Mouse (Mus musculus): ENCODE data around the gene Tsc22d4. TPM values are rescaled to one million over a fixed set of nuclear protein-coding genes. Genes with fewer than 3 reads are reported as not detected.
A peak's percentile ranks its signal among the peaks of the same experiment; 100 is the strongest.

The Tsc22d4 gene
- polyA plus RNA-seq, 1 experiment: 48.1 TPM

GRCm38 (mm10) chr5:137757887-137758286 lies 12.4 kb downstream of the Tsc22d4 start:
- Histone ChIP-seq H3ac (ENCODE audit: control insufficient read depth, insufficient read length) (no peak overlapping the region), H3K79me2 (ENCODE audit: control insufficient read depth, insufficient read depth) (no peaks in the 10 kb centered on the region), H3K27me3 (ENCODE audit: control insufficient read depth, insufficient read depth, insufficient read length) (no peaks in the 10 kb centered on the region), H3K4me2 (ENCODE audit: low read depth) (no peak overlapping the region), H3K36me3 (ENCODE audit: control insufficient read depth, insufficient read depth) (no peaks in the 10 kb centered on the region), H3K4me3 (no peak overlapping the region)
- TF ChIP-seq POLR2A (IDR thresholded peaks at IDR 0.05; ENCODE audit: insufficient read length, low read depth): no peak
- no peak for TF ChIP-seq USF1 (IDR thresholded peaks at IDR 0.05; ENCODE audit: low read depth)
- no peak for TF ChIP-seq MYOD1 (IDR thresholded peaks at IDR 0.05; ENCODE audit: control insufficient read depth in 1 of 3, insufficient read length in 2 of 3, low read depth in 2 of 3)
- TF ChIP-seq MYOG (IDR thresholded peaks at IDR 0.05; ENCODE audit: control insufficient read depth in 1 of 3, insufficient read depth in 1 of 3, insufficient read length in 2 of 3, low read depth in 2 of 3): no peak
- no peak for TF ChIP-seq TCF3 (IDR thresholded peaks at IDR 0.05; ENCODE audit: insufficient read length, low read depth)
- no peak for TF ChIP-seq REST (IDR thresholded peaks at IDR 0.05; ENCODE audit: insufficient read depth, insufficient read length)
- TF ChIP-seq TCF12 (IDR thresholded peaks at IDR 0.05; ENCODE audit: insufficient read depth, poor library complexity, severe bottlenecking): no peak
- TF ChIP-seq POLR2AphosphoS2 (IDR thresholded peaks at IDR 0.05; ENCODE audit: insufficient read length, low read depth): no peak
- TF ChIP-seq SRF (IDR thresholded peaks at IDR 0.05; ENCODE audit: control insufficient read depth, insufficient read length, low read depth): no peak
- no peak for TF ChIP-seq MAX (IDR thresholded peaks at IDR 0.05; ENCODE audit: low read depth)
- TF ChIP-seq E2F4 (IDR thresholded peaks at IDR 0.05; ENCODE audit: insufficient read depth): no peak
- no peak for TF ChIP-seq CEBPB (IDR thresholded peaks at IDR 0.05; ENCODE audit: insufficient read depth, poor library complexity, severe bottlenecking)

DNA sequence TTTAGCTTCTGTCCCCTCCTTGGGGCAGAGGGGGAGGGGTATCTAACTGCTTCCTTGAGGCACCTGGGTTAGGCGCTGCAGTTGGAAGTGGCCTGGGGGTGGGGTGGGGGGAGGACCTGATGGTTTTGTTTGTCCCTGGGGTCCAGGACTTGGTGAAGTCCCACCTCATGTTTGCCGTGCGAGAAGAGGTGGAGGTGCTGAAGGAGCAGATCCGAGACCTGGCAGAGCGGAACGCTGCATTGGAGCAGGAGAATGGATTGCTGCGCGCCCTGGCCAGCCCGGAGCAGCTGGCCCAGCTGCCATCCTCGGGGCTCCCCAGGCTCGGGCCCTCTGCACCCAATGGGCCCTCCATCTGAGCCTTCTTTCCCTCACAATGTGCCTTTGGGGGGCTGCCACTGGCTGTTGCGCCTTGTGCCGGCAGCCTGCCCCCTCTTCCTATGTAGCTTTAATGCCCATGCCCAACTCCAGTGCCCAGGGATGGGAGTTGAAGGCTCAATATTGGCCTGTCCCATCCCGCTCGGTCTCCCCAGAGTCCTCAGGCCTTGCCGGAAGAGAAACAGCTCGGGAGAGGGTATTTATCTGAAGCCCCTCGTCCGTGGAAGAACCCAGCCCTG lies 13.5 kb downstream of the Tsc22d4 start:
- H3K4me3 ChIP-seq: no peak overlapping the region
- H3K36me3 ChIP-seq (ENCODE audit: control insufficient read depth, insufficient read depth): no peaks in the 10 kb centered on the region
- no peaks in the 10 kb centered on the region for H3K79me2 ChIP-seq (ENCODE audit: control insufficient read depth, insufficient read depth)
- H3ac ChIP-seq (ENCODE audit: control insufficient read depth, insufficient read length): no peak overlapping the region
- H3K27me3 ChIP-seq (ENCODE audit: control insufficient read depth, insufficient read depth, insufficient read length): no peaks in the 10 kb centered on the region
- TF ChIP-seq USF1 (IDR thresholded peaks at IDR 0.05; ENCODE audit: low read depth) (no peak), TCF3 (IDR thresholded peaks at IDR 0.05; ENCODE audit: insufficient read length, low read depth) (no peak), CEBPB (IDR thresholded peaks at IDR 0.05; ENCODE audit: insufficient read depth, poor library complexity, severe bottlenecking) (no peak), MYOG (IDR thresholded peaks at IDR 0.05; ENCODE audit: control insufficient read depth in 1 of 3, insufficient read depth in 1 of 3, insufficient read length in 2 of 3, low read depth in 2 of 3) (no peak), POLR2A (IDR thresholded peaks at IDR 0.05; ENCODE audit: insufficient read length, low read depth) (no peak), REST (IDR thresholded peaks at IDR 0.05; ENCODE audit: insufficient read depth, insufficient read length) (no peak), MYOD1 (IDR thresholded peaks at IDR 0.05; ENCODE audit: control insufficient read depth in 1 of 3, insufficient read length in 2 of 3, low read depth in 2 of 3) (no peak), MAX (IDR thresholded peaks at IDR 0.05; ENCODE audit: low read depth) (no peak), POLR2AphosphoS2 (IDR thresholded peaks at IDR 0.05; ENCODE audit: insufficient read length, low read depth) (no peak), SRF (IDR thresholded peaks at IDR 0.05; ENCODE audit: control insufficient read depth, insufficient read length, low read depth) (no peak), E2F4 (IDR thresholded peaks at IDR 0.05; ENCODE audit: insufficient read depth) (no peak), TCF12 (IDR thresholded peaks at IDR 0.05; ENCODE audit: insufficient read depth, poor library complexity, severe bottlenecking) (no peak)
- H3K4me2 ChIP-seq (ENCODE audit: low read depth): no peak overlapping the region

DNA sequence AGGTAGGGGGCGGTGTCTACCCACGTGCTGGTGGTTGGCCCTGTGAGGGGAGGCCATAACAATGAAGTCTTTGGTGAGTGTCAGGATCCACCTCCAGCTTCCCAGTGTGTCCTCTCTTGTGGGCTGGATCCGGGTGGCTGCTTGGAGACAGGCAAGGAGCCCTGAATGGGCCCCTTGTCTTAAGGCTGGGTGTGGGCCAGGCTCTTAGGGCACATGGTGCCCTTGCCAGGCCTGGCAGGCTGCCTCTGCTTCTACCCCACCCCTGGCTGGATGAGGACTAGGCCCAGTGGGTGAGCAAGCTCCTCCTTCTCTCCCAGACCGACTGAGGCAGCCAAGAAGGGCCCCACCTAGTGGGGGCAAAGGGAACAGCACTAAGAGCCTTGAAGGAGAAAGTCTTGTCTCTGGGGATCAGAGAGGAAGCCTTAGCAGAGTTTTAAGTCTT lies 14.5 kb downstream of the Tsc22d4 start:
- no peak for TF ChIP-seq REST (IDR thresholded peaks at IDR 0.05; ENCODE audit: insufficient read depth, insufficient read length)
- TF ChIP-seq POLR2AphosphoS2 (IDR thresholded peaks at IDR 0.05; ENCODE audit: insufficient read length, low read depth): no peak
- TF ChIP-seq TCF3 (IDR thresholded peaks at IDR 0.05; ENCODE audit: insufficient read length, low read depth): no peak
- TF ChIP-seq TCF12 (IDR thresholded peaks at IDR 0.05; ENCODE audit: insufficient read depth, poor library complexity, severe bottlenecking): no peak
- TF ChIP-seq SRF (IDR thresholded peaks at IDR 0.05; ENCODE audit: control insufficient read depth, insufficient read length, low read depth): no peak
- no peak for TF ChIP-seq USF1 (IDR thresholded peaks at IDR 0.05; ENCODE audit: low read depth)
- no peak for TF ChIP-seq POLR2A (IDR thresholded peaks at IDR 0.05; ENCODE audit: insufficient read length, low read depth)
- no peak for TF ChIP-seq MAX (IDR thresholded peaks at IDR 0.05; ENCODE audit: low read depth)
- TF ChIP-seq MYOD1 (IDR thresholded peaks at IDR 0.05; ENCODE audit: control insufficient read depth in 1 of 3, insufficient read length in 2 of 3, low read depth in 2 of 3): no peak
- no peak for TF ChIP-seq CEBPB (IDR thresholded peaks at IDR 0.05; ENCODE audit: insufficient read depth, poor library complexity, severe bottlenecking)
- no peak for TF ChIP-seq E2F4 (IDR thresholded peaks at IDR 0.05; ENCODE audit: insufficient read depth)
- TF ChIP-seq MYOG (IDR thresholded peaks at IDR 0.05; ENCODE audit: control insufficient read depth in 1 of 3, insufficient read depth in 1 of 3, insufficient read length in 2 of 3, low read depth in 2 of 3): no peak
- Histone ChIP-seq H3ac (ENCODE audit: control insufficient read depth, insufficient read length) (no peak overlapping the region), H3K4me2 (ENCODE audit: low read depth) (peak overlapping the region; percentile 45), H3K79me2 (ENCODE audit: control insufficient read depth, insufficient read depth) (no peaks in the 10 kb centered on the region), H3K27me3 (ENCODE audit: control insufficient read depth, insufficient read depth, insufficient read length) (no peaks in the 10 kb centered on the region), H3K4me3 (no peak overlapping the region), H3K36me3 (ENCODE audit: control insufficient read depth, insufficient read depth) (no peaks in the 10 kb centered on the region)

DNA sequence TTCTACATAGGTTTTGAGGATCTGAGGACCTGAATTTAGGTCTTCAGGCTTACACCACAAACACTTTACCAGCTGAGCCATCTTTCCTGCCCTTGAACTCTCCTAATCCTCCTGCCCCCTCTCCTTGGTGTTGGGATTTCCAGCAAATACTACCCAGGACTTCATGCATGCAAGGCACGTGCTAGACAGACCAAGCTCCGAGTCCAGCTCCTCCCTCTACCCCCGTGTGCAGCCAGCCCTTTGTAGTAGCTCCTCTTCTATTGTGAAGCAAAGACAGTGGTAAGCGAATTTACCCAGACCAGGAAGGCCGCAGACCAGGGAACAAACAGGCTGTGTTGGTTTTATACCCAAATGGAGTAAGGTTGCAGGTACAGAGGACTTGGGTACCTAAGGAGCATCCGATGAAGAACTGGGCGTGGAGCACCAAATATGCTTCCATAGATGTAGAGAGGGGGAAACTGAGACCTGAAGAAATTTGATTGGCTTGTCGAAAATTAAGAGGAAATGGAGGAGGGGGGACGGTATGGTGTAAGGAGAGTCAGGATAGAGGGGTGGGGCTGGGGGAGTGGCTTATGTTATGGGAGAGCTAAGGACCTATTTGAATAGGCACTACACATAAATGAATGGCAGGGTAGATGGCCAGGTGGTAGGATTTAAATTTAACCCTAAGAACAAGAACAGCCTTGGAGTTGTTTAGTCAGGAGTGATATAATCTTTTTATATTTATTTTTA lies 19.2 kb downstream of the Tsc22d4 start:
- TF ChIP-seq MYOD1 (IDR thresholded peaks at IDR 0.05; ENCODE audit: control insufficient read depth in 1 of 3, insufficient read length in 2 of 3, low read depth in 2 of 3): no peak
- no peak for TF ChIP-seq CEBPB (IDR thresholded peaks at IDR 0.05; ENCODE audit: insufficient read depth, poor library complexity, severe bottlenecking)
- TF ChIP-seq POLR2AphosphoS2 (IDR thresholded peaks at IDR 0.05; ENCODE audit: insufficient read length, low read depth): no peak
- TF ChIP-seq REST (IDR thresholded peaks at IDR 0.05; ENCODE audit: insufficient read depth, insufficient read length): no peak
- TF ChIP-seq TCF12 (IDR thresholded peaks at IDR 0.05; ENCODE audit: insufficient read depth, poor library complexity, severe bottlenecking): no peak
- TF ChIP-seq E2F4 (IDR thresholded peaks at IDR 0.05; ENCODE audit: insufficient read depth): no peak
- TF ChIP-seq MYOG (IDR thresholded peaks at IDR 0.05; ENCODE audit: control insufficient read depth in 1 of 3, insufficient read depth in 1 of 3, insufficient read length in 2 of 3, low read depth in 2 of 3): no peak
- no peak for TF ChIP-seq MAX (IDR thresholded peaks at IDR 0.05; ENCODE audit: low read depth)
- TF ChIP-seq SRF (IDR thresholded peaks at IDR 0.05; ENCODE audit: control insufficient read depth, insufficient read length, low read depth): no peak
- no peak for TF ChIP-seq USF1 (IDR thresholded peaks at IDR 0.05; ENCODE audit: low read depth)
- TF ChIP-seq POLR2A (IDR thresholded peaks at IDR 0.05; ENCODE audit: insufficient read length, low read depth): no peak
- TF ChIP-seq TCF3 (IDR thresholded peaks at IDR 0.05; ENCODE audit: insufficient read length, low read depth): no peak
- Histone ChIP-seq H3K36me3 (ENCODE audit: control insufficient read depth, insufficient read depth) (no peaks in the 10 kb centered on the region), H3K4me2 (ENCODE audit: low read depth) (no peak overlapping the region), H3K27me3 (ENCODE audit: control insufficient read depth, insufficient read depth, insufficient read length) (no peaks in the 10 kb centered on the region), H3K4me3 (no peak overlapping the region), H3K79me2 (ENCODE audit: control insufficient read depth, insufficient read depth) (no peaks in the 10 kb centered on the region), H3ac (ENCODE audit: control insufficient read depth, insufficient read length) (no peak overlapping the region)

All from myocyte (in vitro differentiated cells).